Mouse (Mus musculus) thymus, adult 2 months (tissue): ENCODE results near the gene Cbfa2t3.

ENCODE experiments used
- CTCF ChIP-seq: fragments of 200-500 bp; IDR thresholded peaks from 2 replicates; pipeline ENCODE4 v1.5.1; 2012; ENCODE audit warnings: mild to moderate bottlenecking, control low read depth, low read length, moderate library complexity, borderline replicate concordance; ENCODE audit not compliant: control insufficient read depth, poor library complexity, insufficient read depth; ENCODE audit errors: extremely low read depth
- POLR2A ChIP-seq: fragments of 200-500 bp; IDR thresholded peaks from 2 replicates; pipeline ENCODE4 v1.6.1; 2012; ENCODE audit warnings: mild to moderate bottlenecking, low read length, control low read depth, moderate library complexity; ENCODE audit not compliant: control insufficient read depth, poor library complexity, insufficient read depth; ENCODE audit errors: extremely low read depth

- no peak for TF ChIP-seq CTCF
- no peak for TF ChIP-seq POLR2A
Observed at GRCm38 (mm10) chr8:122689315-122689714, 9.6 kb downstream of the Cbfa2t3 start.
